Comparison of ENCODE assay signal across 9 mouse cellular contexts in genomic region chr5:33433201-33434138, GRCm38 (mm10). TPM values are rescaled to one million over a fixed set of nuclear protein-coding genes. Genes with fewer than 3 reads are reported as not detected.
DNase-seq lines count a peak whose midpoint lies in the region; ATAC-seq lines count a peak whose summit lies in the region.
"Had no signal": no experiment of that assay in that cellular context is flagged by ENCODE, and none has a peak within 500 bp of the region (broad histone marks: within the 10 kb centered on the region; RNA-seq: fewer than 3 reads in every experiment).

Nkx1-1 (minus strand) TSS chr5:33433976.

- peak within 1 kb of the TSS; percentile 47 for H3K4me2 ChIP-seq in forebrain, embryonic 15.5 days (replicated peaks)
- H3K4me2 ChIP-seq in liver, embryonic 16.5 days (ENCODE audit: low read depth, low read length) = peak within 1 kb of the TSS; percentile 25; the same call in 1 of the 2 replicates

- peak within 1 kb of the TSS; percentile 36 for H3K4me3 ChIP-seq in forebrain, embryonic 15.5 days
- peak within 1 kb of the TSS; percentile 18; the same call in 1 of the 2 replicates for H3K4me3 ChIP-seq in liver, embryonic 16.5 days (ENCODE audit: low read depth, low read length)

- H3K27me3 ChIP-seq in forebrain, embryonic 15.5 days = peaks cover 99% of the 10 kb centered on the region
- peaks cover 96% of the 10 kb centered on the region for H3K27me3 ChIP-seq in liver, embryonic 16.5 days (ENCODE audit: control insufficient read depth, insufficient read depth, low read depth, low read length)

- peaks cover 38% of the 10 kb centered on the region for H3K4me1 ChIP-seq in forebrain, embryonic 15.5 days
- H3K4me1 ChIP-seq in liver, embryonic 16.5 days (ENCODE audit: control insufficient read depth, low read depth, low read length) = peaks cover 5% of the 10 kb centered on the region

- H3K27ac ChIP-seq in forebrain, embryonic 15.5 days (replicated peaks) = no peak within 1 kb of the TSS
- no peak within 1 kb of the TSS for H3K27ac ChIP-seq in liver, embryonic 16.5 days (ENCODE audit: low read length)

- H3K9me3 ChIP-seq in forebrain, embryonic 15.5 days = no peaks in the 10 kb centered on the region
- H3K9me3 ChIP-seq in liver, embryonic 16.5 days (replicated peaks; ENCODE audit: control insufficient read depth, low read length) = no peaks in the 10 kb centered on the region

- peak; percentile 7 to 12 for DNase-seq in cerebellum, postnatal 36 days
- peak; percentile 28 for DNase-seq in ES-CJ7 (ENCODE audit: low read depth, low spot score)
- no peak for DNase-seq in adrenal gland, adult 8-10 months
- no peak for DNase-seq in right cerebral cortex, adult 18-20 months
- no peak for DNase-seq in thymus, postnatal 36 days

- under 1% methylated on average over 83 of the region's 90 CpGs for WGBS in forebrain, embryonic 15.5 days
- WGBS in liver, embryonic 16.5 days (ENCODE audit: insufficient replicate concordance) = under 1% methylated on average over 89 of the region's 90 CpGs

- no peak for ATAC-seq in cerebellum, adult (ENCODE audit: insufficient number of reproducible peaks, low FRiP score, low TSS enrichment)
- ATAC-seq in forebrain, embryonic 15.5 days (replicated peaks) = no peak; the same call in 1 of the 2 replicates
- no peak for ATAC-seq in liver, embryonic 16.5 days (ENCODE audit: low read depth)

- no peak within 1 kb of the TSS for H3K9ac ChIP-seq in forebrain, embryonic 15.5 days (replicated peaks)
- H3K9ac ChIP-seq in liver, embryonic 16.5 days (ENCODE audit: low read depth, low read length) = no peak within 1 kb of the TSS

- H3K36me3 ChIP-seq in forebrain, embryonic 15.5 days = no peaks in the 10 kb centered on the region
- no peaks in the 10 kb centered on the region for H3K36me3 ChIP-seq in liver, embryonic 16.5 days (ENCODE audit: control insufficient read depth, insufficient read depth)

RNA-seq across cellular contexts. Expression of gene Nkx1-1, which starts in this region (rescaled TPM):
- polyA plus RNA-seq in forebrain, embryonic 15.5 days (2015; fragmentation: Nextera tagmentation; extraction: Ambion mirVana) = not detected in 2 replicates
- not detected in 2 replicates for polyA plus RNA-seq in liver, embryonic 16.5 days (2015; fragmentation: Nextera tagmentation; extraction: Ambion mirVana)
- not detected for total RNA-seq in adrenal gland, adult 8-10 months (2022)
- polyA plus RNA-seq: C2C12 had no signal

Comparison
In these comparisons a context has a peak if more than half of its experiments do, and no peak if none do; other contexts are left out.
1. DNase-seq: peak in cerebellum, postnatal 36 days (2 of 2) and ES-CJ7 (single experiment); none in adrenal gland, adult 8-10 months (single experiment), right cerebral cortex, adult 18-20 months (single experiment) and thymus, postnatal 36 days (0 of 2).